Mouse (Mus musculus) midbrain, embryonic 14.5 days (tissue): ENCODE data around the gene Fggy. TPM values are rescaled to one million over a fixed set of nuclear protein-coding genes. Genes with fewer than 3 reads are reported as not detected.

Experiments used
- ATAC-seq: fragments of 200-750 bp; cut with Nextera tagmentation; 2 replicates; pipeline ENCODE4 v1.8.0; 2017; ENCODE audit warnings: moderate number of reproducible peaks, moderate library complexity; ENCODE audit not compliant: low FRiP score, low TSS enrichment
- DNase-seq: peaks from one replicate; pipeline ENCODE4 v3.0.0-alpha.2; 2015
- H3K27ac ChIP-seq: fragments of 300-500 bp; sonication (generic); replicated peaks from 2 replicates; pipeline ENCODE4 v1.5.1; 2014; ENCODE audit warnings: mild to moderate bottlenecking, low read depth, low read length, moderate library complexity
- H3K27me3 ChIP-seq: fragments of 300-500 bp; sonication (generic); 2 replicates; pipeline ENCODE4 v1.6.1; 2014; ENCODE audit warnings: low read length, control low read depth, mixed read lengths; ENCODE audit not compliant: control insufficient read depth, insufficient read depth
- H3K36me3 ChIP-seq: fragments of 300-500 bp; sonication (generic); 2 replicates; pipeline ENCODE4 v1.6.1; 2014; ENCODE audit warnings: low read length, control low read depth; ENCODE audit not compliant: control insufficient read depth, insufficient read depth
- H3K4me1 ChIP-seq: fragments of 300-500 bp; sonication (generic); 2 replicates; pipeline ENCODE4 v1.6.1; 2014; ENCODE audit warnings: mild to moderate bottlenecking, antibody characterized with exemption, low read length, control low read depth; ENCODE audit not compliant: control insufficient read depth, insufficient read depth
- H3K4me2 ChIP-seq: fragments of 300-500 bp; sonication (generic); 2 replicates; pipeline ENCODE4 v1.6.1; 2014; ENCODE audit warnings: mild to moderate bottlenecking, low read length, moderate library complexity
- H3K4me3 ChIP-seq: fragments of 300-500 bp; sonication (generic); replicated peaks from 2 replicates; pipeline ENCODE4 v1.5.1; 2014; ENCODE audit warnings: low read depth, low read length
- H3K9ac ChIP-seq: fragments of 300-500 bp; sonication (generic); replicated peaks from 2 replicates; pipeline ENCODE4 v1.6.1; 2014; ENCODE audit warnings: mild to moderate bottlenecking, low read length, moderate library complexity
- H3K9me3 ChIP-seq: fragments of 300-500 bp; sonication (generic); 2 replicates; pipeline ENCODE4 v1.6.1; 2016; ENCODE audit warnings: low read length, control low read depth, mixed read lengths; ENCODE audit not compliant: control insufficient read depth
- WGBS: fragments of 180-500 bp; shearing (Covaris S2); extraction: QIAGEN DNeasy Blood & Tissue Kit; methylation state at CpG from one replicate; pipeline ENCODE4 v1.1.7; 2014; 5-methylcytosine and 5-hydroxymethylcytosine counted together
- polyA plus RNA-seq: library from polyadenylated mRNA; unstranded; fragments of >200 nt; fragmentation: Nextera tagmentation; extraction: Ambion mirVana; gene quantifications from 2 replicates; pipeline ENCODE4 v1.2.1, GENCODE M21; 2014

The Fggy gene
- polyA plus RNA-seq, 1 experiment from 2014 or later, result 8.8 TPM

GRCm38 (mm10) chr4:95778528-95778927 lies 221.2 kb downstream of the Fggy start:
- whole genome bisulfite sequencing, result 100% methylated on average over 4 of the region's 4 CpGs

GRCm38 (mm10) chr4:95784146-95784895 lies 227.0 kb downstream of the Fggy start:
- Histone ChIP-seq H3K36me3 (no peaks in the 10 kb centered on the region), H3K4me1 (no peaks in the 10 kb centered on the region)

More at GRCm38 (mm10) chr4:95778528-95778927, 221.2 kb downstream of the Fggy start:
- no peaks in the 10 kb centered on the region for H3K27me3 ChIP-seq
- H3K4me2 ChIP-seq, result no peak overlapping the region
- no peaks in the 10 kb centered on the region for H3K4me1 ChIP-seq
- DNase-seq (no peak), ATAC-seq (no peak)
- no peak overlapping the region for H3K9ac ChIP-seq
- H3K4me3 ChIP-seq, result no peak overlapping the region
- H3K27ac ChIP-seq, result no peak overlapping the region
- no peaks in the 10 kb centered on the region for H3K36me3 ChIP-seq
- no peaks in the 10 kb centered on the region for H3K9me3 ChIP-seq

DNA sequence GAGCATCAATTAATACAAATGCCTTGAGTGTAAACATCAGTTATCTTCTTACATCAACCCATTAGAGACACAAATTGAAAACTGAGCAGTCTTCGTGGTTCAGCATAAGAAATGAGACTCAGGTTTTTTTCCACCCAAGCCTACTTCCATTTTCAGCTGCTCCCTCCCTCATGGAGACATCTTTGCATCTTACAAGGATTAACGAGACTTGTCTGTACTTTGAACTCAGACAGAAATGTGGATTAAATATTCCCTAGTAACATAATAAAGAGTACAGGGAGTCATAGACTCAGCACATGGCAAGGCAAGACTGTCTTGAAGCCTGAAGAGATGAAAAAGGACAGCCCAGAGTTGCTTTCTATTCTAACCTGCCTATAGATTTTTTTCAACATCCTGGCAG lies 230.3 kb downstream of the Fggy start:
- Histone ChIP-seq H3K4me3 (no peak overlapping the region), H3K27ac (no peak overlapping the region), H3K4me1 (no peaks in the 10 kb centered on the region), H3K4me2 (no peak overlapping the region), H3K9me3 (no peaks in the 10 kb centered on the region), H3K27me3 (no peaks in the 10 kb centered on the region), H3K9ac (no peak overlapping the region), H3K36me3 (no peaks in the 10 kb centered on the region)
- 41% methylated on average over 2 of the region's 2 CpGs for WGBS
- DNase-seq, result no peak
- no peak for ATAC-seq

More at GRCm38 (mm10) chr4:95784146-95784895, 227.0 kb downstream of the Fggy start:
- no peak overlapping the region for H3K27ac ChIP-seq
- H3K4me2 ChIP-seq, result no peak overlapping the region
- 92% methylated on average over 4 of the region's 4 CpGs for WGBS
- no peaks in the 10 kb centered on the region for H3K27me3 ChIP-seq
- DNase-seq (no peak), ATAC-seq (no peak)
- H3K4me3 ChIP-seq, result no peak overlapping the region
- no peak overlapping the region for H3K9ac ChIP-seq
- no peaks in the 10 kb centered on the region for H3K9me3 ChIP-seq

DNA sequence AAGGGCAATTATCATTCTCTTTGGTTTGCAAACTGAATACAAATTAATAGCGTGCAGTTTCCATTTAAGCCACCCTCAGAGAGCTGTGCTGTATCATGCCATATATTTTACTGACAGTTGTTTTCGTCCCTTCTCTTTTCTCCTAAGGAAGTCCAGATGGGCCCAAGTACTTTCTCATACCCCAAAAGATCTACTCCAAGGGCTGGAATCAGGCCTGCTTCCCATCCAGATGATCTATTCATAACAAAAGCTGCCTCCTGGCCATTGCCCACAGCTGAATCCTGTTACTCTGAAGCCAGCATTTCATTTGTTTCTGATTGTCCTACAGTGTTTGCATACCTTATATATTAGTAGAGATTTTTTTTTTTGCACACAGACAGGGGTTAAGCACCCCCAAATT lies 231.6 kb downstream of the Fggy start:
- DNase-seq (no peak), ATAC-seq (no peak)
- Histone ChIP-seq H3K9me3 (no peaks in the 10 kb centered on the region), H3K36me3 (no peaks in the 10 kb centered on the region), H3K27ac (no peak overlapping the region), H3K9ac (no peak overlapping the region), H3K4me1 (no peaks in the 10 kb centered on the region), H3K27me3 (no peaks in the 10 kb centered on the region), H3K4me3 (no peak overlapping the region), H3K4me2 (no peak overlapping the region)
- WGBS, result 72% methylated on average over 2 of the region's 2 CpGs

DNA sequence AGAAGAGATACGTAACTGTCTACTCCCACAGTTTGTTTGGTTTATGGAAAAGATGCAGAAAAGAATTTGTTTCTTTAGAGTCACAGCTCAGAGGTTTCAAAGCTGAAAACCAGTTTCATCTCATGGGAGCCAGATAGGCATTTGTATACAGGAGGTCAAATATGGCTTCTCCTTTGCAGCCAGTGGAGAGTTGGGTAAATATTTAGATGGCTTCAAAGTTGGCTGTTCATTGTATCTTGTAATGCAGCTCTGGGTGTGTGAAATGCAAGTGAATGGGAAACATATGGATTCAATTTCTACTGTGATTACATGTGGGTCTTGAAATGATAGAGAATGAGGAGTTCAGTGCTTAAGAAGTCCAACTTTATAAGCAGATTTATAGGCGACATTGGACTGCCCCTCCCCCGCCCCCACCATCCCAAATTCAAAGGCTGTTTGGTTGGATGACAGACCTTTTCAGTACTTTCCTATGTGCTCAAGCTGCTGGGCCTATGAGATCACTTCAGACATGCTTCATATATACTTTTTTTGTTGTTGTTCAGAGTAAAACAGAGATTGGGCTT lies 234.7 kb downstream of the Fggy start:
- no peaks in the 10 kb centered on the region for H3K27me3 ChIP-seq
- H3K9ac ChIP-seq, result no peak overlapping the region
- no peaks in the 10 kb centered on the region for H3K9me3 ChIP-seq
- no peaks in the 10 kb centered on the region for H3K36me3 ChIP-seq
- 87% methylated on average over 3 of the region's 3 CpGs for WGBS
- no peaks in the 10 kb centered on the region for H3K4me1 ChIP-seq
- H3K4me3 ChIP-seq, result no peak overlapping the region
- no peak for DNase-seq
- H3K27ac ChIP-seq, result no peak overlapping the region
- H3K4me2 ChIP-seq, result no peak overlapping the region
- ATAC-seq, result no peak

- H3K9me3 ChIP-seq, result no peaks in the 10 kb centered on the region
- no peak overlapping the region for H3K4me2 ChIP-seq
- no peak overlapping the region for H3K27ac ChIP-seq
- no peak overlapping the region for H3K4me3 ChIP-seq
- DNase-seq (no peak), ATAC-seq (no peak; the same call in 1 of the 2 replicates)
- no peak overlapping the region for H3K9ac ChIP-seq
- H3K4me1 ChIP-seq, result no peaks in the 10 kb centered on the region
- WGBS, result 60% methylated on average over 7 of the region's 7 CpGs
- no peaks in the 10 kb centered on the region for H3K36me3 ChIP-seq
- H3K27me3 ChIP-seq, result no peaks in the 10 kb centered on the region
These were observed 236.5 kb downstream of the Fggy start for GRCm38 (mm10) chr4:95793647-95794328.

DNA sequence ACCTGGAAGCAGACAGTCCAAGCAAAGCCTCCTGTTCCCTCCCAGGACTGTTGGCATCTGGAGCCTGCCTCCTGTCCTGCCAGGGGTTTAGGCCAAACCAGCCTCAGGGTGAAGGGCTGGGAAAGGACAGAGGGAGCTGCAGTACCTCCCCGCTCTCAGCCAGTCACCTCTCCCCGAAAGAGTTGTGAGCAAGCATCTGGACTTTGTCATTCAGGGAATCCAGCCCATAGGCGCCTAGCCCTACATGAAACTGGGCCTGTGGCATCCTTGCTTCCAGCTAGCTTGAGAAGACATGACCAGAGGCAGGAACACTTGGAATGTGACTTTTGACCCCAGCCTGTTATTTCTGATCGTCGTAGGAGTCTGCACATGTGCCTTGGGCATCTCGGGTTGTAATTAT lies 237.3 kb downstream of the Fggy start:
- no peaks in the 10 kb centered on the region for H3K27me3 ChIP-seq
- DNase-seq (no peak), ATAC-seq (no peak)
- H3K36me3 ChIP-seq, result no peaks in the 10 kb centered on the region
- WGBS, result 84% methylated on average over 6 of the region's 6 CpGs
- H3K4me2 ChIP-seq, result no peak overlapping the region
- H3K27ac ChIP-seq, result no peak overlapping the region
- no peaks in the 10 kb centered on the region for H3K4me1 ChIP-seq
- no peak overlapping the region for H3K9ac ChIP-seq
- no peak overlapping the region for H3K4me3 ChIP-seq
- H3K9me3 ChIP-seq, result no peaks in the 10 kb centered on the region

- Histone ChIP-seq H3K27me3 (no peaks in the 10 kb centered on the region), H3K9me3 (no peaks in the 10 kb centered on the region), H3K27ac (no peak overlapping the region), H3K4me3 (no peak overlapping the region), H3K36me3 (no peaks in the 10 kb centered on the region), H3K4me1 (no peaks in the 10 kb centered on the region), H3K4me2 (no peak overlapping the region), H3K9ac (no peak overlapping the region)
- DNase-seq (no peak), ATAC-seq (no peak)
- WGBS, result 84% methylated on average over 2 of the region's 2 CpGs
These were observed 238.0 kb downstream of the Fggy start for GRCm38 (mm10) chr4:95795283-95795682.
